Mouse (Mus musculus): Measurements from ENCODE around the gene Vmn1r55. TPM values are rescaled to one million over a fixed set of nuclear protein-coding genes. Genes with fewer than 3 reads are reported as not detected.

The Vmn1r55 gene
- total and polyA plus RNA-seq, 3 experiments, result 0.01 TPM; not detected in 2

DNA sequence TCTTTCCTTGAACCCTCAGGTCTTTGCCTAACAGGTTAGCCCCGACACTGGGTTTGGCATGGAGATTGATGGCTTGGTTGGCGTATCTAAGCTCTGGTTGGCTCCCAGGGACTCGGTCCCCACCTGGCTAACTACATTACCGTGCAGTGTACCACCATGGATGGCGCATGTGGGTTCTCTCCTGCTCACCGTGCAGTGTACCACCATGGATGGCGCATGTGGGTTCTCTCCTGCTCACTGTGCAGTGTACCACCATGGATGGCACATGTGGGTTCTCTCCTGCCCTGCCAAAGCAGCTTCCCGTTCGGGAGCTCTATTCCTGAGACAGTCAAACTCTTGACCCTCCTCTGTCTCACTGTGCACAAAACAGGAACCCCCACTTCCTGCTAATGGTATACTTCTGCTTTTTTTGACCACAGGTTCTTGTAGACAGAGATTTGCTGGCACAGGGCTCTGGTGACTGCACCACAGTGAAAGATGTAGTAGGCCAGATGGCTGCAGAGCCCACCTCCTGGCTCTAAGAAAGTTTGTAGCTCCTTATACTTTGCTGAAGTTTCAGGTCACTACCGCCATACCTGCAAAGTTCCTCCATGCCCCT, 48.3 kb downstream of the Vmn1r55 start:
- DNase-seq (ENCODE audit: extremely low read depth), result peak; percentile 91
- Histone ChIP-seq H3K4me2 (ENCODE audit: insufficient read depth, low read depth, poor library complexity, severe bottlenecking) (peak overlapping the region; percentile 85), H3K9ac (ENCODE audit: insufficient read depth, low read depth) (no peak overlapping the region; the same call in 1 of the 2 replicates), H3K4me1 (ENCODE audit: control insufficient read depth in 1 of 2, insufficient read depth in 2 of 2) (peaks cover 11 to 40% of the 10 kb centered on the region in 2 experiments), H3K27ac (ENCODE audit: insufficient read depth, low read depth) (peak overlapping the region; percentile 82), H3K27me3 (replicated peaks) (no peaks in the 10 kb centered on the region), H3K36me3 (replicated peaks in 1 of 2; ENCODE audit: control insufficient read depth in 1 of 2, insufficient read depth in 1 of 2, low read length in 1 of 2) (peaks cover 30 to 42% of the 10 kb centered on the region in 2 experiments), H3K4me3 (replicated peaks in 1 of 3; ENCODE audit: low read depth in 2 of 3, low read length in 2 of 3, poor library complexity in 1 of 3) (no peak overlapping the region), H3K79me2 (replicated peaks; ENCODE audit: control insufficient read depth, extremely low read depth, insufficient read depth, poor library complexity, severe bottlenecking) (no peaks in the 10 kb centered on the region), H3K9me3 (replicated peaks; ENCODE audit: low read length) (no peaks in the 10 kb centered on the region)
- TF ChIP-seq POLR2A (IDR thresholded peaks at IDR 0.05; ENCODE audit: low read depth, low read length) (0 out of 2 replicates have a peak, but pooled peaks have one; percentile 11), SIN3A (IDR thresholded peaks at IDR 0.05; ENCODE audit: low read length) (peak; percentile 67), IRF4 (IDR thresholded peaks at IDR 0.05; ENCODE audit: low read depth, low read length) (peak; percentile 93), ELF1 (IDR thresholded peaks at IDR 0.05; ENCODE audit: low read depth, low read length) (peak; percentile 79), MAFK (IDR thresholded peaks at IDR 0.05; ENCODE audit: insufficient replicate concordance, low read length) (peak; percentile 64), TBP (conservative IDR thresholded peaks at IDR 0.05; ENCODE audit: low read depth, low read length) (no peak), PAX5 (IDR thresholded peaks at IDR 0.05; ENCODE audit: low read length) (no peak), MAX (IDR thresholded peaks at IDR 0.05; ENCODE audit: low read length) (peak; percentile 42; the same call in 1 of the 2 replicates), MYC (IDR thresholded peaks at IDR 0.05; ENCODE audit: low read depth, low read length) (peak; percentile 70; the same call in 1 of the 2 replicates), EP300 (IDR thresholded peaks at IDR 0.05; ENCODE audit: low read length) (peak; percentile 97), CHD1 (IDR thresholded peaks at IDR 0.05; ENCODE audit: low read depth, low read length) (no peak), HCFC1 (IDR thresholded peaks at IDR 0.05; ENCODE audit: low read depth, low read length) (no peak; the same call in 1 of the 2 replicates), TCF12 (IDR thresholded peaks at IDR 0.05; ENCODE audit: low read depth, low read length) (peak; percentile 78), BHLHE40 (IDR thresholded peaks at IDR 0.05; ENCODE audit: low read depth, low read length) (peak; percentile 78), MXI1 (IDR thresholded peaks at IDR 0.05; ENCODE audit: low read depth, low read length) (peak; percentile 57; the same call in 1 of the 2 replicates), JUND (conservative IDR thresholded peaks at IDR 0.05; ENCODE audit: low read depth, low read length) (no peak), MEF2A (IDR thresholded peaks at IDR 0.05; ENCODE audit: borderline replicate concordance, low read depth, low read length) (peak; percentile 79), ETS1 (conservative IDR thresholded peaks at IDR 0.05; ENCODE audit: low read depth, low read length) (peak; percentile 67), MAZ (IDR thresholded peaks at IDR 0.05; ENCODE audit: low read depth, low read length) (peak; percentile 91), RCOR1 (conservative IDR thresholded peaks at IDR 0.05; ENCODE audit: low read depth, low read length) (peak; percentile 75; the same call in 1 of the 2 replicates), CHD2 (IDR thresholded peaks at IDR 0.05; ENCODE audit: low read length) (peak; percentile 83)
- in situ Hi-C loops (cut with MboI; ENCODE audit: low pct_ligation_motif_present, low pct_unique_long_range_greater_than_20kb, low sequenced_read_pairs), result no loop called here
- dilution Hi-C loops (cut with MboI; ENCODE audit: extremely low pct_ligation_motif_present, extremely low pct_unique_long_range_greater_than_20kb, low sequenced_read_pairs), result no loop called here

DNA sequence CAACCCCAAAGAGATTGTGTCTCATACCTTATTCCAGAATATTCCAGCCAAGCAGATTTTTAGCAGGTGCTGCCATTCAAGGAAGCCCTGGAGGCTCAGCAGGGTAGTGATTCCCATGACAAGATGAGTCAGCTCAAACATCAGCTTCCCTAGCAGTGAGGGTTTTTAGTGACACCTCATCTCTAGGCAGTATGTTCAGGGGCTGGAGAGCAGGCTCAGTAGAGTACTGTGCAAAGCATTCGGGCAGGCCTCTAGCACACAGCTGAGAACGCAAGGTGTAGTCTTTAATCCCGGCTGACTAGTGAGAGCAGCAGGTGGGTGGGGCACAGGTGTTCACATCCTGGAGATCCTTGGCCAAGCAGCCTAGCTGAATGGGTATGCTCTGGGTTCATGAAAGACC, 49.7 kb downstream of the Vmn1r55 start:
- no peak for DNase-seq (ENCODE audit: extremely low read depth)
- TF ChIP-seq USF2 (conservative IDR thresholded peaks at IDR 0.05; ENCODE audit: low read depth, low read length), result no peak
- TF ChIP-seq ZKSCAN1 (IDR thresholded peaks at IDR 0.05; ENCODE audit: borderline replicate concordance, low read depth, low read length), result no peak
- no peak for TF ChIP-seq GABPA (IDR thresholded peaks at IDR 0.05; ENCODE audit: insufficient replicate concordance, low read depth, low read length)
- no peak for TF ChIP-seq ELF1 (IDR thresholded peaks at IDR 0.05; ENCODE audit: low read depth, low read length)
- no peak for TF ChIP-seq CHD1 (IDR thresholded peaks at IDR 0.05; ENCODE audit: low read depth, low read length)
- TF ChIP-seq EP300 (IDR thresholded peaks at IDR 0.05; ENCODE audit: low read length), result no peak
- no peak for TF ChIP-seq JUN (IDR thresholded peaks at IDR 0.05; ENCODE audit: insufficient read depth, low read depth, low read length)
- TF ChIP-seq NRF1 (IDR thresholded peaks at IDR 0.05; ENCODE audit: low read depth, low read length), result no peak
- TF ChIP-seq HCFC1 (IDR thresholded peaks at IDR 0.05; ENCODE audit: low read depth, low read length), result no peak
- TF ChIP-seq UBTF (IDR thresholded peaks at IDR 0.05; ENCODE audit: low read depth, low read length), result no peak
- no peak for TF ChIP-seq JUND (conservative IDR thresholded peaks at IDR 0.05; ENCODE audit: low read depth, low read length)
- TF ChIP-seq CTCF (conservative IDR thresholded peaks at IDR 0.05 in 1 of 2, IDR thresholded peaks at IDR 0.05 in 1 of 2; ENCODE audit: low read depth in 2 of 2, low read length in 2 of 2), result no peak
- no peak for TF ChIP-seq TCF12 (IDR thresholded peaks at IDR 0.05; ENCODE audit: low read depth, low read length)
- no peak for TF ChIP-seq POLR2A (IDR thresholded peaks at IDR 0.05; ENCODE audit: low read depth, low read length)
- TF ChIP-seq MYC (IDR thresholded peaks at IDR 0.05; ENCODE audit: low read depth, low read length), result no peak
- in situ Hi-C loops (cut with MboI; ENCODE audit: low pct_ligation_motif_present, low pct_unique_long_range_greater_than_20kb, low sequenced_read_pairs), result no loop called here
- no peaks in the 10 kb centered on the region for H3K27me3 ChIP-seq (replicated peaks)
- peaks cover 11 to 40% of the 10 kb centered on the region in 2 experiments for H3K4me1 ChIP-seq (ENCODE audit: control insufficient read depth in 1 of 2, insufficient read depth in 2 of 2)
- peak overlapping the region; percentile 40 for H3K27ac ChIP-seq (ENCODE audit: insufficient read depth, low read depth)
- H3K4me3 ChIP-seq (replicated peaks in 1 of 3; ENCODE audit: low read depth in 2 of 3, low read length in 2 of 3, poor library complexity in 1 of 3), result no peak overlapping the region
- H3K4me2 ChIP-seq (ENCODE audit: insufficient read depth, low read depth, poor library complexity, severe bottlenecking), result no peak overlapping the region
- no peaks in the 10 kb centered on the region for H3K79me2 ChIP-seq (replicated peaks; ENCODE audit: control insufficient read depth, extremely low read depth, insufficient read depth, poor library complexity, severe bottlenecking)
- dilution Hi-C loops (cut with MboI; ENCODE audit: extremely low pct_ligation_motif_present, extremely low pct_unique_long_range_greater_than_20kb, low sequenced_read_pairs), result no loop called here
- peaks cover 43 to 55% of the 10 kb centered on the region in 2 experiments for H3K36me3 ChIP-seq (replicated peaks in 1 of 2; ENCODE audit: control insufficient read depth in 1 of 2, insufficient read depth in 1 of 2, low read length in 1 of 2)
- no peaks in the 10 kb centered on the region for H3K9me3 ChIP-seq (replicated peaks; ENCODE audit: low read length)
- no peak overlapping the region for H3K9ac ChIP-seq (ENCODE audit: insufficient read depth, low read depth)
